Mouse (Mus musculus) thymus, postnatal 4 days (tissue): Measurements from ENCODE around the gene Gm21748.
"Not testable (repeated sequence)": the region's sequence is repeated elsewhere in the genome, so short reads cannot be mapped to it uniquely, and the experiment has no call there.

ENCODE experiments used
- DNase-seq: peaks from one replicate; pipeline ENCODE4 v3.0.0; 2021

Gene Gm21748

GRCm38 (mm10) chrY:90839077-90839476, at the start of gene Gm21748:
TSS of gene Gm21748 (minus strand) at chrY:90839177.
- not testable (repeated sequence) for DNase-seq
